Mouse (Mus musculus): ENCODE results near the gene St3gal3.

Gene St3gal3

GRCm38 (mm10) chr4:118022811-118023210 lies 111.9 kb downstream of the St3gal3 start:
- in situ Hi-C loops (cut with MboI, MseI) = no loop called here

DNA sequence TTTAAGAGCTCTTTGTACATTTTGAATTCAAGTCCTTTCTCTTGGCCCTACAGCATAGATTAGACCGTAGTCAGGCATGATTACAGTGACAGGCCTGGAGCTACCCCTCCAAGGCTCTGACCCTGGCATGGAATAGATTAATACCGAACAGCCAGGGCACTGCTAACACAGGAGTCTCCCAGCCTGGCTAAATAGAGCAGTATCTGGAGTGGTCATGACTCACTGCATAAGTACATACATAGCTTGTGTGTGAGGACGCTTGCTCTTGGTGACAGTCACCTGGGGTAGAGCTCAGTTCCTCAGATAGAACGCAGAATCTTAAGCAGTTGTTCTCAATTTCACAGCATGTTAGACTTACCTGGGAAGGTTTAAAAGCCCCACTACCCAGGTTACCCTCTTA lies 112.3 kb downstream of the St3gal3 start:
- in situ Hi-C loops (cut with MboI, MseI) = no loop called here

DNA sequence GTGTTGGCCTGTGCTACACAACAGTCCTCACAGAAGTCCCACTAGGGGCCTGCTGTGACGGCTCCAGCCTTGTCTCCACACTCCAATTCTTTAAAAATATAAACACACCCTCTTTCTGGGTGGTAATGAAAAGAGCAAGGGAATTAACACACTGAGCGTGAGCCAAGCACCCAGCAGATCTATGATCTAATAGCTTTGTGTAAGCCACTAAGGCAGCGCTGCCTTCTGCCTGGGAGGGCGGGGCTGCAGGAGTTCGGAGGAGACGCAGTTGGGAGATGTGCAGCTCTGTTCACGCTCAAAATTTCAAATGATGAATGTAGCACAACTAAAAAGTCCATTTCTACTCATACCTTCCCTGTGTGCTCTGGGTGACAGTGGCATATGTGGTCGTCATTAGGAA lies 115.1 kb downstream of the St3gal3 start:
- in situ Hi-C loops (cut with MboI, MseI) = no loop called here

DNA sequence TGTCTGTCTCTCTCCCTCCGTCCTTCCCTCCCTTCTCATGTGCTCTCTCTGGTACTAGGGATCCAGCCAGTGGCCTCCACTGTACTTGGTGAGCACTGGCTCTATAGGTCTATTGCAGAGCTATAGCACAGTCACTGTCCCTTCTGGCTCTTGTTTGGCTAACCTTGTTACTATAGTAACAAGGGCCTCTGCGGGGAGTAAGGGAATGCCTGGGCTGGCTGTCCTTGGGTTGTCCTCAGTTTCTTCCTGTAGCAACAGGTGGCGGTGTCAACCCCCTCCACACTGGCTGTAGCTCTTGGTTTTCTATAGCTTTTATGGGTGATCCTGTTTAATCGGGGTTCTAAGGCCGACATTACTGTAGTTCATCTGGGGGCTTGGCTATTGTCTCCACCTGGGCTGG lies 115.5 kb downstream of the St3gal3 start:
- in situ Hi-C loops (cut with MboI, MseI) = no loop called here

- in situ Hi-C loops (cut with MboI, MseI) = no loop called here
These were observed 117.5 kb downstream of the St3gal3 start for GRCm38 (mm10) chr4:118017021-118017805.

GRCm38 (mm10) chr4:118016323-118016911 lies 118.3 kb downstream of the St3gal3 start:
- in situ Hi-C loops (cut with MboI, MseI) = no loop called here

DNA sequence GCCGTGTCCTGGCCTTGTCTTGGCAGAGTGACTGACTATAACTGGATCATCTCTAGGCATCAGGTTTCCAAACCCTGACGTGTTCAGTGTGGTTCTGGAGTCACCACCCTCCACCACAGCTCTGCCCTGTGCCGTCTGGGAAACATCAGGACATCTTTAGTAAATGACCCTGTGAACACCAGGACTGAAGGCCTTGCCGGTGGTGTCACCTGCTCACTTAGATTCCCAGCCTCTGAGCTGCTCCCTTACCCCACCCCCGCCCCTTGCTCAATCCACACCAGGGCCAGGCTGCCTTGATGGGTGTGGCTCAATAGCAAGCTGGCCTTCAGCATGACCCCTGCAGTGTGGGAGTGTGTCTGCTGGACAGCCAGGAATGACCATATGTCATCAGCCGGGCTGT lies 119.1 kb downstream of the St3gal3 start:
- in situ Hi-C loops (cut with MboI, MseI) = no loop called here

- in situ Hi-C loops (cut with MboI, MseI) = no loop called here
These were observed 119.6 kb downstream of the St3gal3 start for GRCm38 (mm10) chr4:118015126-118015525.

GRCm38 (mm10) chr4:118010661-118011173 lies 124.0 kb downstream of the St3gal3 start:
- in situ Hi-C loops (cut with MboI, MseI) = no loop called here

DNA sequence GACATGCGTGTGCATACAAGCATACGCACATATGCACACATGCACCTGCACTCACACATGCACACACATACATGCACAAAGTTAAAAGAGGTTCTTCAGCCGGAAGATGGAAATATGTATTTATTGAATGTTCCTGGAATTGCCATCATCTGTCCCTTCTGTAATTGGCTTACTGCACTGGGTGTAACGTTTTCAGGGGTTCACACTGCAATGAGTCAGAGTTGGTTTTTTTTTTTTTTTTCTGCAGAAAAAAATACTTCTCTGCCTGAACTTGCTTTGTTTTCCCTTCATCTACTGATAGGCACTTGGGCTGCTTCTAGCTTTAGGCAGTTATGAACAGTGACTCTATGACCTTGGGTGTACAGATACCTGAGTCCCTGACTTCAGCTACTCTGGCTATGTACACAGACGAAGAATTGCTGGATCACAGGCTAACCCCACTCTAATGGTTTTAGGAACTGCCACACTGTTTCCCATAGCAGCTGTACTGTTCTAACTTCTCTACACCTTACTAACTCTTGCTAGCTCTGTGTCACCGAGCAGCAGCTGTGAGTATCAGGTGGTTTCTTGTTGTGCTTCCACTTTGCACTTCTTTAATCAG lies 126.2 kb downstream of the St3gal3 start:
- in situ Hi-C loops (cut with MboI, MseI) = no loop called here

GRCm38 (mm10) chr4:118001355-118001754 lies 133.4 kb downstream of the St3gal3 start:
- in situ Hi-C loops (cut with MboI, MseI) = no loop called here

DNA sequence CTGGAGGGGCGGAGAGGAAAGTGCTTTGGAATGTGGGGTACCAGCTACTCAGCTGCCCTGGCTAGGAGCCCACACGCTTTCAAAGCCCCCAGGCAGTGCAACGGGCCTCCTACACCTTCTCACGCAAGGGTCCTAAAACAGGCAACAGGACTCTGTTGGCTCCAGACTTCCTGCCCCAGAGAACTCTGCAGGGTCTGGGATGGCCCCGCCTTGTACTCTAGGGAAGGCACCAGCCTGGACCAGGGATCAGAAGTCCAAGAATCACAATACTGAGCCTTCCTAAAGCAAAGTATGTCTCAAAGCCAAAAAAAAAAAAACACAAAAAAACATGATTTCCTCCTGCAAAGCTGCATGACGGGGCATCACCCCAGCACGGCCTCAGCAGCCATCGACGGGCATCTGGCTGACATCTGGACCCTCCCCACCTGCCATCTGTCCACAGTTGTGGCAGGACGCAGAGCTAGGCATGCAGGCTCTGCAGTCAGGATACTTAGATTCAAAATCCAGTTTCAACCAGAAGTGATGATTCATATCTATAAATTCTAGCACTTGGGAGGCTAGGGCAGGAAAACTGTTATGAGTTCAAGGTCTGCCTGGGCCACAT lies 134.0 kb downstream of the St3gal3 start:
- in situ Hi-C loops (cut with MboI, MseI) = no loop called here

- in situ Hi-C loops (cut with MboI, MseI) = loop anchor here (10.0 kb wide), 1 partner anchor 1735 kb away; no protein-coding TSS in a partner anchor
These were observed 134.8 kb downstream of the St3gal3 start for GRCm38 (mm10) chr4:117999951-118000350.

- in situ Hi-C loops (cut with MboI, MseI) = loop anchor here (10.0 kb wide), 1 partner anchor 1733 kb away; no protein-coding TSS in a partner anchor
These were observed 137.1 kb downstream of the St3gal3 start for GRCm38 (mm10) chr4:117997381-117998269.

- in situ Hi-C loops (cut with MboI, MseI) = loop anchor here (10.0 kb wide), 1 partner anchor 1732 kb away; no protein-coding TSS in a partner anchor
These were observed 138.0 kb downstream of the St3gal3 start for GRCm38 (mm10) chr4:117996701-117997100.

DNA sequence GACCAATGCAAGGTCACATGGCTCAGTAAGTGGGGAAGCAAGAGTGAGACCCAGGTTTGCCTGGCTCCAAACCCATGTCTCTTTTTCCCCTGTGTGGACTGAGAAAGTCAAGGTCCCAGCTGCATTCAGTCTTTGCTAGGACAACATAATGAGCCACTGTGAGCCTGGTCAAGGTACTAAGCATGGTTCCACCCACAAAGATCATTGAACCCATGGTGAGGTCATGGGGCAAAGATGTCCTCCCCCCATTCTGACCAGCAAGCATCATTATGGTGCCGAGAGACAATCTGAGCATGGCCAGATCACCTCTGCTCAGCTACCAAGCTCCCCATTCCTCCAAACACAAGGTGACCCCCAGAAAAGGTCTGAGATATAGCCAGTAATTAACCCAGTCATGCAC lies 139.3 kb downstream of the St3gal3 start:
- in situ Hi-C loops (cut with MboI, MseI) = loop anchor here (10.0 kb wide), 1 partner anchor 1731 kb away; no protein-coding TSS in a partner anchor

- in situ Hi-C loops (cut with MboI, MseI) = loop anchor here (10.0 kb wide), 1 partner anchor 1729 kb away; no protein-coding TSS in a partner anchor
These were observed 141.3 kb downstream of the St3gal3 start for GRCm38 (mm10) chr4:117993421-117993820.

- in situ Hi-C loops (cut with MboI, MseI) = loop anchor here (10.0 kb wide), 1 partner anchor 1728 kb away; no protein-coding TSS in a partner anchor
These were observed 141.8 kb downstream of the St3gal3 start for GRCm38 (mm10) chr4:117992872-117993271.

DNA sequence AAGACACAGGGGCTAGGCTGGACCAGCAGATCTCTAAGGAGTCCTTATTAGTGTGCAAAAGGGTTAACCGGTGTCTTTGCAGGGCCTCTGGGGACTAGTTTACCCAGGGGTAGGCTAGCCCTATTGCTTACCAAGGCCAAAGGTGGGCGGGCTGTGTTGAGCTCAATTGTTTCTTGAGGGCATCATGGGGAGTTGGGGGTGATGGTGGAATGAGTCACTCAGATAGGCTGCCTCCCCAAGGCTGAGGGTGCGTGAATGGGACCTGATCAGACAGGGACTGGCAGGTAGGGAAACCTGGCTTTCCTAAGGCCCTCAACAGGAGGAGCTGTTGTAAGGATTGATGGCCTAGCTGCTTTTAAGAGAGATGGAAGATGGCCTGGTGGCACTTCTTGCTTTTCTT lies 142.7 kb downstream of the St3gal3 start:
- in situ Hi-C loops (cut with MboI, MseI) = loop anchor here (10.0 kb wide), 1 partner anchor 1727 kb away; no protein-coding TSS in a partner anchor

DNA sequence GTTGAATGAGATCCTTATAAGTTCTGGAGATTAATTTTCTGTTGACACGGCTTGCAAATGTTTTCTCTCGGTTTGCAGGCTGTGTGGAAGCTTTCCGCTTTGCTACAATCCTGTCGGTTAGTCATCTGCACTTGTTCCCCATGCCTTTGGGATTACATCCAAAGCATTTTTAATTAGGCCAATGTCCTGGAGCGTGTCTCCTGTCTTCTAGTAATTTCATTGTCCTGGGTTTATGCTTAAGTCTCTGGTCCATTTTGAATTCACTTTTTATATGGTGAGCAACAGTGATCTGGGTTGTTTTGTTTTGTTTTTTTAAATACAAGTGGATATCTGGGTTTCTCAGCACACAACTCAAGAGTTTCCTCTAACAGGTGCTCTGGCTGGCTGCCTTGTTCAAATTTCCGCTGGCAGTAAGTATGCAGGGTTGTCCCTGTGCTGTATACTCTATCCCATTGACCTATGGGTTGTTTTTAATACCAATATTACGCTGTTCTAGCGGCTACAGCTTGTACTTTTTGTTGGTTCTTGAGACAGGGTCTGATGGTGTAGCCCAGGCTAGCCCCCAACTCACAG lies 143.6 kb downstream of the St3gal3 start:
- in situ Hi-C loops (cut with MboI, MseI) = loop anchor here (10.0 kb wide), 1 partner anchor 1726 kb away; no protein-coding TSS in a partner anchor
